Mouse (Mus musculus) hindbrain, embryonic 15.5 days (tissue): ENCODE results near the gene Casp9. TPM values are rescaled to one million over a fixed set of nuclear protein-coding genes. Genes with fewer than 3 reads are reported as not detected.

Source experiments
- ATAC-seq: fragments of 200-750 bp; cut with Nextera tagmentation; 2 replicates; pipeline ENCODE4 v1.8.0; 2017; ENCODE audit warnings: low read depth, moderate number of reproducible peaks, moderate TSS enrichment; ENCODE audit not compliant: low FRiP score
- H3K27ac ChIP-seq: fragments of 300-500 bp; sonication (generic); replicated peaks from 2 replicates; pipeline ENCODE4 v1.5.1; 2015; ENCODE audit warnings: mild to moderate bottlenecking, inconsistent platforms
- H3K27me3 ChIP-seq: fragments of 300-500 bp; sonication (generic); 2 replicates; pipeline ENCODE4 v1.6.1; 2015; ENCODE audit warnings: control low read depth, inconsistent platforms
- H3K36me3 ChIP-seq: fragments of 300-500 bp; sonication (generic); 2 replicates; pipeline ENCODE4 v1.6.1; 2015; ENCODE audit warnings: control low read depth, inconsistent platforms
- H3K4me1 ChIP-seq: fragments of 300-500 bp; sonication (generic); replicated peaks from 2 replicates; pipeline ENCODE4 v1.6.1; 2015; ENCODE audit warnings: control low read depth, inconsistent platforms
- H3K4me2 ChIP-seq: fragments of 300-500 bp; sonication (generic); 2 replicates; pipeline ENCODE4 v1.6.1; 2015; ENCODE audit warnings: moderate library complexity, mild to moderate bottlenecking, inconsistent platforms
- H3K4me3 ChIP-seq: fragments of 300-500 bp; sonication (generic); 2 replicates; pipeline ENCODE4 v1.5.1; 2015; ENCODE audit warnings: mild to moderate bottlenecking, inconsistent platforms
- H3K9ac ChIP-seq: fragments of 300-500 bp; sonication (generic); 2 replicates; pipeline ENCODE4 v1.6.1; 2015; ENCODE audit warnings: inconsistent platforms
- H3K9me3 ChIP-seq: fragments of 300-500 bp; sonication (generic); 2 replicates; pipeline ENCODE4 v1.6.1; 2016; ENCODE audit warnings: control low read depth, inconsistent platforms
- WGBS: fragments of 180-500 bp; shearing (Covaris S2); methylation state at CpG from one replicate; pipeline ENCODE4 v1.1.7; 2015; 5-methylcytosine and 5-hydroxymethylcytosine counted together
- polyA plus RNA-seq: library from polyadenylated mRNA; unstranded; fragments of >200 nt; fragmentation: Nextera tagmentation; extraction: Ambion mirVana; gene quantifications from 2 replicates; pipeline ENCODE4 v1.2.1, GENCODE M21; 2015

The Casp9 gene
- polyA plus RNA-seq, 1 experiment from 2014 or later: 20.8 TPM

DNA sequence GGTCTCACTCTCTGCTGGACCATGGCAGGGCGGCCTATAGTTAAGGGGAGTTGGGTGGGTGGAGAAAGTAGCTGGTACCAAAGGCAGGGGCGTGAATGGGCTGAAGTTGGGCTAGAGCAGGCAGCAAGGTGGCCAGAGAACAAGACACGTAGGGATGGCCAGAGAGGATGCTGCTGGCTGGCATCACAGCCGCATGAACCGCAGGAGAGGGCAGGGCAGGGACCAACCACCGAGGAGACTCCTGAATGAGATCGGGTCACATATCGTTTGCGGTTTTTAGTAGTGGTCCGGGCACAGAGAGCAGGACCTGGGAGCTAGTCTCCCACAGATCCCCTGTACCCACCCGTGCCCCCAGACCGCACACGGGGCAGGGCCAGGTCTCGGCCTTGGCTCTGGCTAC, 65.9 kb downstream of the Casp9 start:
- no peaks in the 10 kb centered on the region for H3K9me3 ChIP-seq
- ATAC-seq: no peak
- 92% methylated on average over 14 of the region's 14 CpGs for WGBS
- no peak overlapping the region for H3K4me2 ChIP-seq
- H3K4me1 ChIP-seq: peaks cover 5% of the 10 kb centered on the region; the same call in 1 of the 2 replicates
- no peak overlapping the region for H3K4me3 ChIP-seq
- H3K36me3 ChIP-seq: peaks cover 11% of the 10 kb centered on the region; the same call in 1 of the 2 replicates
- H3K27ac ChIP-seq: no peak overlapping the region
- no peaks in the 10 kb centered on the region for H3K27me3 ChIP-seq
- no peak overlapping the region for H3K9ac ChIP-seq

DNA sequence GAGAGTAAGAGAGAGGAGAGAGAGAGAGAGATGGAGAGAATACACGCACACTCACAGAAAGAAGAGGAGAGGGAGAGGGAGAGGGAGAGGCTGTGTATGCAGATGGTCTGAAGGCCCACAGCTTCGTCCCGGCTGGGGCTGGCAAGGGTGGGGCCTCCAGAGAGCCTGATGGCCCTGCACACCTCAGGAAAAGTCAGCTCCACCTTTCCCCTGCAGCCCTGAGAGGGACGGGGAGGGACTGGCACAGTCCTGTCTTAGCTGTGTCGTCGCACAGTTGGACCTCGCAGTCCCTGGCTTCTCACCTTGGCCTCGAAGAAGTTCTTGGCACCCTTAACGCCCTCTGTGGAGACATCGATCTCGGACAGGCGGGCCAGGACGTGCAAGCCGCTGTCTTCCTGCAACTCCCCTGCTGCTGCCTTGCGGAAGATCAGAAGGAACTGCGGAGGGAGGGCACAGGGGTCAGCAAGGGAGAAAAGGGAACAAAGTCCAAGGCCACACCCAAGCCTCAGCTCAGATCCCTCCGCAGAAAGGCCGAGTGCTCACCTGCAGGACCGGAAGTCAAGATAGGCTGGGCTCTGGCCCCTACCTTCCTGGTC, 66.9 kb downstream of the Casp9 start:
- H3K4me3 ChIP-seq: no peak overlapping the region
- no peaks in the 10 kb centered on the region for H3K9me3 ChIP-seq
- H3K9ac ChIP-seq: no peak overlapping the region
- WGBS: 70% methylated on average over 19 of the region's 19 CpGs
- H3K4me1 ChIP-seq: peaks cover 5% of the 10 kb centered on the region; the same call in 1 of the 2 replicates
- no peak overlapping the region for H3K27ac ChIP-seq
- no peak overlapping the region for H3K4me2 ChIP-seq
- peaks cover 11% of the 10 kb centered on the region; the same call in 1 of the 2 replicates for H3K36me3 ChIP-seq
- no peaks in the 10 kb centered on the region for H3K27me3 ChIP-seq
- no peak for ATAC-seq

GRCm38 (mm10) chr4:141861591-141862295, 68.3 kb downstream of the Casp9 start:
- H3K4me1 ChIP-seq: peaks cover 11% of the 10 kb centered on the region
- H3K27me3 ChIP-seq: no peaks in the 10 kb centered on the region
- peaks cover 11% of the 10 kb centered on the region; the same call in 1 of the 2 replicates for H3K36me3 ChIP-seq
- no peak for ATAC-seq
- H3K9me3 ChIP-seq: no peaks in the 10 kb centered on the region
- WGBS: 91% methylated on average over 17 of the region's 17 CpGs
- no peak overlapping the region for H3K9ac ChIP-seq
- no peak overlapping the region for H3K4me3 ChIP-seq
- no peak overlapping the region for H3K27ac ChIP-seq
- H3K4me2 ChIP-seq: no peak overlapping the region

- Histone ChIP-seq H3K4me3 (no peak overlapping the region), H3K36me3 (peaks cover 11% of the 10 kb centered on the region; the same call in 1 of the 2 replicates), H3K9ac (no peak overlapping the region), H3K4me1 (peaks cover 19% of the 10 kb centered on the region), H3K27me3 (no peaks in the 10 kb centered on the region), H3K9me3 (no peaks in the 10 kb centered on the region), H3K4me2 (no peak overlapping the region), H3K27ac (no peak overlapping the region)
- no peak for ATAC-seq
- WGBS: 82% methylated on average over 5 of the region's 5 CpGs
Observed at GRCm38 (mm10) chr4:141862867-141863266, 69.5 kb downstream of the Casp9 start.

DNA sequence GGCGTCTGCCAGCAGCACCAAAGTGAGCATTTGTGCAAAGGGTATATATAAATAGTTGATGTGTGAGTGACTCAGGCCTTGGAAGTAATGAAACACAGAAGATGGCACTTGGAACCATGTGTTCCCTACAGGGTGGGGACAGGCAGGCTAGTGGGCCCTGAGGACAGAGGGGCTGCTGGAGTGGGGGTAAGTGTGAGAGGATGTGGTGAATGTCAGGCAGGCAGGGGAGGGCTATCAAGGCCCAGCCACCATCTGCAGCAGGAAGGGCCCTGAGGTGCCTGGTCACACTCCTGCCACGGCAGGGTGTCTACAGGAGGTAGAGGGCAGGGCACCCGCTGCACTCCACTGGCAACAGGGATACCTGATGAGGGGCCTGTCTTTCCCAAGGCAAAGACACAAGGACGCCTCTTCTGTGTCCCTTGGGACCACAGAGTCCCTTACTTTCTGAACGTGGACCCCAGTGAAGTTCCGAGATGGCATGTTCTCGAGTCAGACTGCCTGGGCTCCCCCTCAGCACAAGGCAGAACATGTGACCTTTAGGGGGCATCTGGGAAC, 70.4 kb downstream of the Casp9 start:
- no peaks in the 10 kb centered on the region for H3K27me3 ChIP-seq
- H3K36me3 ChIP-seq: peaks cover 11% of the 10 kb centered on the region; the same call in 1 of the 2 replicates
- no peak overlapping the region for H3K27ac ChIP-seq
- H3K4me2 ChIP-seq: no peak overlapping the region
- H3K9ac ChIP-seq: no peak overlapping the region
- WGBS: 88% methylated on average over 7 of the region's 7 CpGs
- H3K4me3 ChIP-seq: no peak overlapping the region
- H3K4me1 ChIP-seq: peaks cover 24% of the 10 kb centered on the region
- no peaks in the 10 kb centered on the region for H3K9me3 ChIP-seq
- no peak for ATAC-seq

GRCm38 (mm10) chr4:141864506-141864905, 71.1 kb downstream of the Casp9 start:
- Histone ChIP-seq H3K9me3 (no peaks in the 10 kb centered on the region), H3K4me1 (peaks cover 27% of the 10 kb centered on the region), H3K4me2 (no peak overlapping the region), H3K9ac (no peak overlapping the region), H3K27me3 (no peaks in the 10 kb centered on the region), H3K27ac (no peak overlapping the region), H3K4me3 (no peak overlapping the region), H3K36me3 (peaks cover 10% of the 10 kb centered on the region; the same call in 1 of the 2 replicates)
- no peak for ATAC-seq
- 97% methylated on average over 8 of the region's 8 CpGs for WGBS

GRCm38 (mm10) chr4:141865006-141865405, 71.6 kb downstream of the Casp9 start:
- Histone ChIP-seq H3K36me3 (0 out of 2 replicates have a peak, but pooled peaks cover 5% of the 10 kb centered on the region), H3K9ac (no peak overlapping the region), H3K27ac (no peak overlapping the region), H3K27me3 (no peaks in the 10 kb centered on the region), H3K9me3 (no peaks in the 10 kb centered on the region), H3K4me1 (peaks cover 32% of the 10 kb centered on the region), H3K4me2 (no peak overlapping the region), H3K4me3 (no peak overlapping the region)
- WGBS: 93% methylated on average over 5 of the region's 5 CpGs
- no peak for ATAC-seq

Other genes with a start within 250 kb of the Casp9 start
- gene Fblim1, start 187.5 kb upstream of the Casp9 start, polyA plus RNA-seq: 37.7 and 49.9 TPM in 2 replicates
- gene Tmem82, start 175.0 kb upstream of the Casp9 start, polyA plus RNA-seq: 0.36 and 0.58 TPM in 2 replicates
- 0.19 and 0.28 TPM in 2 replicates for gene Slc25a34, start 169.8 kb upstream of the Casp9 start, polyA plus RNA-seq
- 8.2 and 9.9 TPM in 2 replicates for gene Plekhm2, start 128.7 kb upstream of the Casp9 start, polyA plus RNA-seq
- gene Rsc1a1, start 108.0 kb upstream of the Casp9 start, polyA plus RNA-seq: 0.51 TPM in 1 of 2 replicates, not detected in the other
- 13.8 and 15.1 TPM in 2 replicates for gene Ddi2, start 70.2 kb upstream of the Casp9 start, polyA plus RNA-seq
- 0.14 and 0.21 TPM in 2 replicates for gene Agmat, start 46.9 kb upstream of the Casp9 start, polyA plus RNA-seq
- gene Dnajc16, start 2.7 kb upstream of the Casp9 start, polyA plus RNA-seq: 5.5 and 6.8 TPM in 2 replicates
- 0.18 TPM in 1 of 2 replicates, not detected in the other for gene Cela2a, start 32.5 kb downstream of the Casp9 start, polyA plus RNA-seq
- not detected in 2 replicates for gene Ctrc, start 52.7 kb downstream of the Casp9 start, polyA plus RNA-seq
- gene Efhd2, start 81.3 kb downstream of the Casp9 start, polyA plus RNA-seq: 77.8 and 83.5 TPM in 2 replicates
- gene Fhad1, start 221.5 kb downstream of the Casp9 start, polyA plus RNA-seq: 4.1 and 5.3 TPM in 2 replicates